8 mouse cellular contexts compared by ENCODE assay signal in the genomic region with DNA sequence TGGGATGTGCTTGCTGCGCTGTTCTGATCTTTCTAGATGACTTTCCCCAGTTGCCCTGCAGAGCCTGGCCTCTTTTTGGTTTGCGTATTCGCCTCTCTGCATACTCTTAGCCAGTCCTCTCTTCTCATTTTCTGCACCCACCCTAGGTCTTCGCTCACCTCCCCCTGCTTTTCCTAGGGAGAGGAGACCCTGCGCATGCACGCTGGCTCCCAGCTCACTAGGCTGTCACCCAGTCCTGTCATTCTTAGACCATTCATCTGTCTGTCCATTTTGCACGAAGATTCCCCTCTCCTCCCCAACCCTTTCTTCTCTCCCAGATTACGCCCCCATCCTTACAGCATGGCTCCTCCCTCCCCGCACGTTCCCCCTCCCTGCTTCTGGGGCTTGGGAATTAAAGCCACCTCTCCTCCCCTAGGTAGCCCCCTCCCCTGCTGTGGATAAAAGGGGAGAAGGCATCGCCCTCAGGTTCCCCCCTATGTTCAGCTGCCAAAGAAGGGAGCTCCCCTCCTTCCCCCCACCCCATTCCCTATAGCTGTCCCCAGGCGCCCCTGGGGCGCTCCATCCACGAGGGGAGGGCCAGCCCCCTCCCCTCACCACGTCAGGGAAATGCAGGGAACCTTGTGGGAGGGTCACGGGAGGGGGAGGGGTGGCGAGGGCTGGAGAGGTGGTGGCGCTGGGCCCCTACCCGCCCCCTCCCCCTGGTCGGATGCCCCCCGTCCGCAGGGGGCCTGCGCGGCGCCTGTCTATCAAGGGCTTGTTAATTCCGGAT. TPM values are rescaled to one million over a fixed set of nuclear protein-coding genes. Genes with fewer than 3 reads are reported as not detected.
DNase-seq lines count a peak whose midpoint lies in the region; ATAC-seq and TF ChIP-seq lines count a peak whose summit lies in the region.

No protein-coding gene starts in this region.

- peak; percentile 91 for DNase-seq in heart, adult 11 months
- no peak for DNase-seq in heart, postnatal 25 days (ENCODE audit: low spot score)
- DNase-seq in spleen, adult 18-20 months = peak; percentile 13 to 20
- DNase-seq in spleen, adult 12 weeks (ENCODE audit: low spot score) = no peak
- peak; percentile 57 for DNase-seq in midbrain, postnatal 0 days (ENCODE audit: low spot score)
- no peak for DNase-seq in layer of hippocampus, adult 9-11 months
- DNase-seq in gastrocnemius, postnatal 4 days (ENCODE audit: low spot score in 2 of 2) = no peak

- H3K9me3 ChIP-seq in hindbrain, embryonic 13.5 days = no peaks in the 10 kb centered on the region
- H3K9me3 ChIP-seq in midbrain, postnatal 0 days (ENCODE audit: low read length) = no peaks in the 10 kb centered on the region

- peak overlapping the region; percentile 48 for H3K4me3 ChIP-seq in hindbrain, embryonic 13.5 days
- H3K4me3 ChIP-seq in midbrain, postnatal 0 days (ENCODE audit: low read depth, low read length) = peak overlapping the region; percentile 43

- H3K36me3 ChIP-seq in hindbrain, embryonic 13.5 days = peaks cover 16% of the 10 kb centered on the region
- H3K36me3 ChIP-seq in midbrain, postnatal 0 days (ENCODE audit: insufficient read depth, low read length) = peaks cover 10% of the 10 kb centered on the region

- intact Hi-C loops in heart, postnatal 25 days (cut with DNase I) = no loop called here

- ATAC-seq in hindbrain, embryonic 13.5 days (ENCODE audit: low FRiP score) = peak; percentile 29
- peak; percentile 34 for ATAC-seq in midbrain, postnatal 0 days (ENCODE audit: low FRiP score)

- peaks cover 41% of the 10 kb centered on the region for H3K4me1 ChIP-seq in hindbrain, embryonic 13.5 days (replicated peaks)
- H3K4me1 ChIP-seq in midbrain, postnatal 0 days (ENCODE audit: insufficient read depth, low read length) = no peaks in the 10 kb centered on the region

- peak overlapping the region; percentile 77 for H3K9ac ChIP-seq in hindbrain, embryonic 13.5 days
- peak overlapping the region; percentile 77 for H3K9ac ChIP-seq in midbrain, postnatal 0 days (replicated peaks; ENCODE audit: low read length, poor library complexity, severe bottlenecking)

- no peak for TF ChIP-seq CTCF in midbrain, postnatal 0 days (IDR thresholded peaks at IDR 0.05)

- peaks cover 52% of the 10 kb centered on the region for H3K27me3 ChIP-seq in hindbrain, embryonic 13.5 days
- H3K27me3 ChIP-seq in midbrain, postnatal 0 days (ENCODE audit: insufficient read depth, low read length) = no peaks in the 10 kb centered on the region; the same call in 1 of the 2 replicates

- WGBS in hindbrain, embryonic 13.5 days = 3% methylated on average over 18 of the region's 26 CpGs
- WGBS in midbrain, postnatal 0 days = 4% methylated on average over 16 of the region's 26 CpGs

- peak overlapping the region; percentile 89 for H3K4me2 ChIP-seq in hindbrain, embryonic 13.5 days
- peak overlapping the region; percentile 85 for H3K4me2 ChIP-seq in midbrain, postnatal 0 days (ENCODE audit: low read depth, low read length, poor library complexity, severe bottlenecking)

- peak overlapping the region; percentile 95 for H3K27ac ChIP-seq in hindbrain, embryonic 13.5 days
- H3K27ac ChIP-seq in midbrain, postnatal 0 days (ENCODE audit: low read depth, low read length) = peak overlapping the region; percentile 95

RNA-seq across cellular contexts. Expression of gene Syt3, which starts 24.8 kb away (rescaled TPM):
- 1 to 10 TPM; 1.3 to 2.2 TPM for total RNA-seq in heart, postnatal 25 days (2021)
- polyA plus RNA-seq in hindbrain, embryonic 13.5 days (2015; fragmentation: Nextera tagmentation; extraction: Ambion mirVana) = 26.1 and 27.7 TPM in 2 replicates
- 119 and 144 TPM in 2 replicates for total RNA-seq in midbrain, postnatal 0 days (2014; rRNA removed)
- polyA plus RNA-seq in midbrain, postnatal 0 days (2015; fragmentation: Nextera tagmentation; extraction: Ambion mirVana) = 88.4 and 96.7 TPM in 2 replicates
- total RNA-seq in gastrocnemius, postnatal 4 days (2021) = under 1 TPM; 0.34 to 0.49 TPM

RNA-seq across cellular contexts. Expression of gene 1700008O03Rik, which starts 26.6 kb away (rescaled TPM):
- total RNA-seq in heart, postnatal 25 days (2021) = under 1 TPM; 0.28 to 0.62 TPM
- polyA plus RNA-seq in hindbrain, embryonic 13.5 days (2015; fragmentation: Nextera tagmentation; extraction: Ambion mirVana) = 1.8 and 2.4 TPM in 2 replicates
- 0.38 and 1.4 TPM in 2 replicates for total RNA-seq in midbrain, postnatal 0 days (2014; rRNA removed)
- 3.8 and 5.2 TPM in 2 replicates for polyA plus RNA-seq in midbrain, postnatal 0 days (2015; fragmentation: Nextera tagmentation; extraction: Ambion mirVana)
- total RNA-seq in gastrocnemius, postnatal 4 days (2021) = not detected

RNA-seq across cellular contexts. Expression of gene Shank1, which starts 49.0 kb away (rescaled TPM):
- total RNA-seq in heart, postnatal 25 days (2021) = 1 to 10 TPM; 1.6 to 2.0 TPM
- polyA plus RNA-seq in hindbrain, embryonic 13.5 days (2015; fragmentation: Nextera tagmentation; extraction: Ambion mirVana) = 31.7 and 32.6 TPM in 2 replicates
- total RNA-seq in midbrain, postnatal 0 days (2014; rRNA removed) = 48.1 and 60.3 TPM in 2 replicates
- 33.9 and 39.2 TPM in 2 replicates for polyA plus RNA-seq in midbrain, postnatal 0 days (2015; fragmentation: Nextera tagmentation; extraction: Ambion mirVana)
- 1 to 10 TPM; 3.0 to 3.5 TPM for total RNA-seq in gastrocnemius, postnatal 4 days (2021)

RNA-seq across cellular contexts. Expression of gene Clec11a, which starts 52.4 kb away (rescaled TPM):
- 1 to 10 TPM in 1 of 2 experiments, under 1 TPM in 1; 0.87 to 1.0 TPM for total RNA-seq in heart, postnatal 25 days (2021)
- polyA plus RNA-seq in hindbrain, embryonic 13.5 days (2015; fragmentation: Nextera tagmentation; extraction: Ambion mirVana) = 3.4 and 3.9 TPM in 2 replicates
- 3.2 and 3.9 TPM in 2 replicates for total RNA-seq in midbrain, postnatal 0 days (2014; rRNA removed)
- 3.5 and 3.8 TPM in 2 replicates for polyA plus RNA-seq in midbrain, postnatal 0 days (2015; fragmentation: Nextera tagmentation; extraction: Ambion mirVana)
- total RNA-seq in gastrocnemius, postnatal 4 days (2021) = 1 to 10 TPM; 3.9 to 4.7 TPM

Comparison
In these comparisons a context has a peak if more than half of its experiments do, and no peak if none do; other contexts are left out.
1. DNase-seq: peak in heart, adult 11 months (single experiment), spleen, adult 18-20 months (2 of 2) and midbrain, postnatal 0 days (single experiment); none in heart, postnatal 25 days (single experiment), spleen, adult 12 weeks (single experiment), layer of hippocampus, adult 9-11 months (single experiment) and gastrocnemius, postnatal 4 days (0 of 2).
2. RNA of gene Syt3, which starts 24.8 kb away (total RNA-seq): 119 to 144 TPM in midbrain, postnatal 0 days; 1.3 to 2.2 TPM in heart, postnatal 25 days and 0.34 to 0.49 TPM in gastrocnemius, postnatal 4 days; every median in the first group is over 10 times any median in the second.
3. RNA of gene Shank1, which starts 49.0 kb away (total RNA-seq): 48.1 to 60.3 TPM in midbrain, postnatal 0 days; 3.0 to 3.5 TPM in gastrocnemius, postnatal 4 days and 1.6 to 2.0 TPM in heart, postnatal 25 days; every median in the first group is over 10 times any median in the second.